Mouse (Mus musculus) CD4-positive, CD25-positive, alpha-beta regulatory T cell, adult 4 months (primary cell): ENCODE data around the gene Lnpep. TPM values are rescaled to one million over a fixed set of nuclear protein-coding genes. Genes with fewer than 3 reads are reported as not detected.
"Not testable (repeated sequence)": the region's sequence is repeated elsewhere in the genome, so short reads cannot be mapped to it uniquely, and the experiment has no call there.

Experiments used
- ATAC-seq: one replicate; pipeline ENCODE4 v1.8.0; 2017
- polyA plus RNA-seq, 2 experiments: library from polyadenylated mRNA; unstranded; fragments of 100-300 nt; shearing (Covaris generic); gene quantifications; one replicate each; pipeline ENCODE4 v1.2.1; 2017

The Lnpep gene
- polyA plus RNA-seq, 2 experiments from 2014 or later: 31.8 to 33.9 TPM

- peak; percentile 10 for ATAC-seq
These were observed 16.3 kb downstream of the Lnpep start for GRCm38 (mm10) chr17:17608416-17608988.

GRCm38 (mm10) chr17:17604554-17604953, 20.3 kb downstream of the Lnpep start:
- ATAC-seq: no peak

GRCm38 (mm10) chr17:17603609-17604008, 21.2 kb downstream of the Lnpep start:
- no peak for ATAC-seq

GRCm38 (mm10) chr17:17602786-17603185, 22.1 kb downstream of the Lnpep start:
- no peak for ATAC-seq

GRCm38 (mm10) chr17:17602330-17602729, 22.5 kb downstream of the Lnpep start:
- no peak for ATAC-seq

- peak; percentile 22 for ATAC-seq
These were observed 24.0 kb downstream of the Lnpep start for GRCm38 (mm10) chr17:17600804-17601252.

GRCm38 (mm10) chr17:17600001-17600400, 24.8 kb downstream of the Lnpep start:
- peak; percentile 90 for ATAC-seq

GRCm38 (mm10) chr17:17598355-17598754, 26.5 kb downstream of the Lnpep start:
- no peak for ATAC-seq

- ATAC-seq: no peak
These were observed 31.9 kb downstream of the Lnpep start for GRCm38 (mm10) chr17:17592926-17593325.

- ATAC-seq: no peak
These were observed 37.4 kb downstream of the Lnpep start for GRCm38 (mm10) chr17:17587333-17588047.

GRCm38 (mm10) chr17:17585115-17585514, 39.7 kb downstream of the Lnpep start:
- no peak for ATAC-seq

GRCm38 (mm10) chr17:17583896-17584295, 41.0 kb downstream of the Lnpep start:
- peak; percentile 47 for ATAC-seq

GRCm38 (mm10) chr17:17581234-17581633, 43.6 kb downstream of the Lnpep start:
- peak; percentile 37 for ATAC-seq

- ATAC-seq: no peak
These were observed 48.5 kb downstream of the Lnpep start for GRCm38 (mm10) chr17:17576399-17576798.

GRCm38 (mm10) chr17:17567071-17567470, 57.8 kb downstream of the Lnpep start:
- ATAC-seq: peak; percentile 93

GRCm38 (mm10) chr17:17548958-17549357, 75.9 kb downstream of the Lnpep start:
- no peak for ATAC-seq

- no peak for ATAC-seq
These were observed 93.5 kb downstream of the Lnpep start for GRCm38 (mm10) chr17:17531338-17531737.

GRCm38 (mm10) chr17:17516384-17517016, 108.3 kb downstream of the Lnpep start:
- no peak for ATAC-seq

- ATAC-seq: no peak
These were observed 118.2 kb downstream of the Lnpep start for GRCm38 (mm10) chr17:17506677-17507076.

- no peak for ATAC-seq
These were observed 125.6 kb downstream of the Lnpep start for GRCm38 (mm10) chr17:17499278-17499677.

GRCm38 (mm10) chr17:17498848-17499247, 126.0 kb downstream of the Lnpep start:
- no peak for ATAC-seq

GRCm38 (mm10) chr17:17496730-17497129, 128.1 kb downstream of the Lnpep start:
- ATAC-seq: no peak

- ATAC-seq: not testable (repeated sequence)
These were observed 128.6 kb downstream of the Lnpep start for GRCm38 (mm10) chr17:17496234-17496633.

GRCm38 (mm10) chr17:17492116-17492515, 132.7 kb downstream of the Lnpep start:
- no peak for ATAC-seq
